Mouse (Mus musculus): ENCODE measurements around the gene Tm7sf3. TPM values are rescaled to one million over a fixed set of nuclear protein-coding genes. Genes with fewer than 3 reads are reported as not detected.
A peak's percentile ranks its signal among the peaks of the same experiment; 100 is the strongest.

Tm7sf3 gene
- polyA plus RNA-seq, 1 experiment from 2014 or later: 29.0 TPM

- no peak overlapping the region for H3K4me3 ChIP-seq (ENCODE audit: low read depth, low read length)
- no peak overlapping the region for H3K9ac ChIP-seq (ENCODE audit: low read length)
- ATAC-seq (replicated peaks; ENCODE audit: low FRiP score, low TSS enrichment, low read depth) (no peak; the same call in 1 of the 2 replicates), DNase-seq (ENCODE audit: low spot score) (no peak)
- H3K9me3 ChIP-seq (ENCODE audit: control insufficient read depth, low read length): no peaks in the 10 kb centered on the region
- H3K27ac ChIP-seq (ENCODE audit: low read depth): no peak overlapping the region
- no peak overlapping the region for H3K4me2 ChIP-seq (ENCODE audit: low read length)
- H3K27me3 ChIP-seq (replicated peaks; ENCODE audit: control insufficient read depth, insufficient read depth, low read length): no peaks in the 10 kb centered on the region
- no peaks in the 10 kb centered on the region for H3K36me3 ChIP-seq (ENCODE audit: control insufficient read depth, insufficient read depth, low read length)
- 76% methylated on average over 2 of the region's 2 CpGs for WGBS
- no peaks in the 10 kb centered on the region for H3K4me1 ChIP-seq (replicated peaks; ENCODE audit: control insufficient read depth, insufficient read depth, low read length)
Measured at GRCm38 (mm10) chr6:146665408-146665807, 22.8 kb upstream of the Tm7sf3 start.

- WGBS: 89% methylated on average over 5 of the region's 5 CpGs
- no peaks in the 10 kb centered on the region for H3K27me3 ChIP-seq (replicated peaks; ENCODE audit: control insufficient read depth, insufficient read depth, low read length)
- H3K27ac ChIP-seq (ENCODE audit: low read depth): no peak overlapping the region
- no peak overlapping the region for H3K4me3 ChIP-seq (ENCODE audit: low read depth, low read length)
- no peaks in the 10 kb centered on the region for H3K36me3 ChIP-seq (ENCODE audit: control insufficient read depth, insufficient read depth, low read length)
- no peak overlapping the region for H3K9ac ChIP-seq (ENCODE audit: low read length)
- H3K4me1 ChIP-seq (replicated peaks; ENCODE audit: control insufficient read depth, insufficient read depth, low read length): no peaks in the 10 kb centered on the region
- H3K4me2 ChIP-seq (ENCODE audit: low read length): no peak overlapping the region
- no peaks in the 10 kb centered on the region for H3K9me3 ChIP-seq (ENCODE audit: control insufficient read depth, low read length)
- ATAC-seq (replicated peaks; ENCODE audit: low FRiP score, low TSS enrichment, low read depth) (no peak), DNase-seq (ENCODE audit: low spot score) (no peak)
Measured at GRCm38 (mm10) chr6:146664917-146665316, 22.3 kb upstream of the Tm7sf3 start.

- Histone ChIP-seq H3K9ac (ENCODE audit: low read length) (no peak overlapping the region), H3K27me3 (replicated peaks; ENCODE audit: control insufficient read depth, insufficient read depth, low read length) (no peaks in the 10 kb centered on the region), H3K4me2 (ENCODE audit: low read length) (no peak overlapping the region), H3K9me3 (ENCODE audit: control insufficient read depth, low read length) (no peaks in the 10 kb centered on the region), H3K4me1 (replicated peaks; ENCODE audit: control insufficient read depth, insufficient read depth, low read length) (no peaks in the 10 kb centered on the region), H3K36me3 (ENCODE audit: control insufficient read depth, insufficient read depth, low read length) (no peaks in the 10 kb centered on the region), H3K4me3 (ENCODE audit: low read depth, low read length) (no peak overlapping the region), H3K27ac (ENCODE audit: low read depth) (no peak overlapping the region)
- ATAC-seq (replicated peaks; ENCODE audit: low FRiP score, low TSS enrichment, low read depth) (no peak), DNase-seq (ENCODE audit: low spot score) (no peak)
- WGBS: 45% methylated on average over 5 of the region's 5 CpGs
Measured at GRCm38 (mm10) chr6:146664116-146664515, 21.5 kb upstream of the Tm7sf3 start.

- Histone ChIP-seq H3K9ac (ENCODE audit: low read length) (no peak overlapping the region), H3K4me2 (ENCODE audit: low read length) (no peak overlapping the region), H3K9me3 (ENCODE audit: control insufficient read depth, low read length) (no peaks in the 10 kb centered on the region), H3K27me3 (replicated peaks; ENCODE audit: control insufficient read depth, insufficient read depth, low read length) (no peaks in the 10 kb centered on the region), H3K36me3 (ENCODE audit: control insufficient read depth, insufficient read depth, low read length) (no peaks in the 10 kb centered on the region), H3K27ac (ENCODE audit: low read depth) (no peak overlapping the region), H3K4me3 (ENCODE audit: low read depth, low read length) (no peak overlapping the region), H3K4me1 (replicated peaks; ENCODE audit: control insufficient read depth, insufficient read depth, low read length) (no peaks in the 10 kb centered on the region)
- ATAC-seq (replicated peaks; ENCODE audit: low FRiP score, low TSS enrichment, low read depth) (no peak), DNase-seq (ENCODE audit: low spot score) (no peak)
- WGBS: 37% methylated on average over 5 of the region's 5 CpGs
Measured at GRCm38 (mm10) chr6:146662679-146663078, 20.1 kb upstream of the Tm7sf3 start.

GRCm38 (mm10) chr6:146661655-146662054 lies 19.0 kb upstream of the Tm7sf3 start:
- no peak for ATAC-seq (replicated peaks; ENCODE audit: low FRiP score, low TSS enrichment, low read depth)
- no peak overlapping the region for H3K4me3 ChIP-seq (ENCODE audit: low read depth, low read length)
- H3K9me3 ChIP-seq (ENCODE audit: control insufficient read depth, low read length): no peaks in the 10 kb centered on the region
- no peak overlapping the region for H3K4me2 ChIP-seq (ENCODE audit: low read length)
- WGBS: 77% methylated on average over 5 of the region's 5 CpGs
- no peaks in the 10 kb centered on the region for H3K27me3 ChIP-seq (replicated peaks; ENCODE audit: control insufficient read depth, insufficient read depth, low read length)
- no peaks in the 10 kb centered on the region for H3K4me1 ChIP-seq (replicated peaks; ENCODE audit: control insufficient read depth, insufficient read depth, low read length)
- no peak overlapping the region for H3K9ac ChIP-seq (ENCODE audit: low read length)
- H3K36me3 ChIP-seq (ENCODE audit: control insufficient read depth, insufficient read depth, low read length): no peaks in the 10 kb centered on the region
- no peak overlapping the region for H3K27ac ChIP-seq (ENCODE audit: low read depth)
- no peak for DNase-seq (ENCODE audit: low spot score)

GRCm38 (mm10) chr6:146660591-146660990 lies 18.0 kb upstream of the Tm7sf3 start:
- Histone ChIP-seq H3K4me1 (replicated peaks; ENCODE audit: control insufficient read depth, insufficient read depth, low read length) (no peaks in the 10 kb centered on the region), H3K27ac (ENCODE audit: low read depth) (no peak overlapping the region), H3K9ac (ENCODE audit: low read length) (no peak overlapping the region), H3K27me3 (replicated peaks; ENCODE audit: control insufficient read depth, insufficient read depth, low read length) (no peaks in the 10 kb centered on the region), H3K9me3 (ENCODE audit: control insufficient read depth, low read length) (no peaks in the 10 kb centered on the region), H3K4me3 (ENCODE audit: low read depth, low read length) (no peak overlapping the region), H3K4me2 (ENCODE audit: low read length) (no peak overlapping the region), H3K36me3 (ENCODE audit: control insufficient read depth, insufficient read depth, low read length) (no peaks in the 10 kb centered on the region)
- DNase-seq (ENCODE audit: low spot score): no peak
- no peak for ATAC-seq (replicated peaks; ENCODE audit: low FRiP score, low TSS enrichment, low read depth)
- WGBS: 71% methylated on average over 2 of the region's 2 CpGs

GRCm38 (mm10) chr6:146653197-146653596 lies 10.6 kb upstream of the Tm7sf3 start:
- Histone ChIP-seq H3K9ac (ENCODE audit: low read length) (no peak overlapping the region), H3K27me3 (replicated peaks; ENCODE audit: control insufficient read depth, insufficient read depth, low read length) (no peaks in the 10 kb centered on the region), H3K36me3 (ENCODE audit: control insufficient read depth, insufficient read depth, low read length) (peaks cover 21% of the 10 kb centered on the region), H3K4me1 (replicated peaks; ENCODE audit: control insufficient read depth, insufficient read depth, low read length) (no peaks in the 10 kb centered on the region), H3K27ac (ENCODE audit: low read depth) (no peak overlapping the region), H3K4me3 (ENCODE audit: low read depth, low read length) (no peak overlapping the region), H3K4me2 (ENCODE audit: low read length) (no peak overlapping the region), H3K9me3 (ENCODE audit: control insufficient read depth, low read length) (no peaks in the 10 kb centered on the region)
- DNase-seq (ENCODE audit: low spot score): no peak
- no peak for ATAC-seq (replicated peaks; ENCODE audit: low FRiP score, low TSS enrichment, low read depth)
- 64% methylated on average over 3 of the region's 3 CpGs for WGBS

- no peak overlapping the region for H3K4me2 ChIP-seq (ENCODE audit: low read length)
- ATAC-seq (replicated peaks; ENCODE audit: low FRiP score, low TSS enrichment, low read depth): no peak
- H3K4me1 ChIP-seq (replicated peaks; ENCODE audit: control insufficient read depth, insufficient read depth, low read length): no peaks in the 10 kb centered on the region
- H3K9me3 ChIP-seq (ENCODE audit: control insufficient read depth, low read length): no peaks in the 10 kb centered on the region
- H3K9ac ChIP-seq (ENCODE audit: low read length): no peak overlapping the region
- no peak overlapping the region for H3K4me3 ChIP-seq (ENCODE audit: low read depth, low read length)
- no peak overlapping the region for H3K27ac ChIP-seq (ENCODE audit: low read depth)
- no peak for DNase-seq (ENCODE audit: low spot score)
- no peaks in the 10 kb centered on the region for H3K27me3 ChIP-seq (replicated peaks; ENCODE audit: control insufficient read depth, insufficient read depth, low read length)
- peaks cover 21% of the 10 kb centered on the region for H3K36me3 ChIP-seq (ENCODE audit: control insufficient read depth, insufficient read depth, low read length)
Measured at GRCm38 (mm10) chr6:146651431-146651830, 8.8 kb upstream of the Tm7sf3 start.

- 0 out of 2 replicates have a peak, but pooled peaks have one; percentile 36 for ATAC-seq (replicated peaks; ENCODE audit: low FRiP score, low TSS enrichment, low read depth)
- no peak overlapping the region for H3K4me2 ChIP-seq (ENCODE audit: low read length)
Measured at GRCm38 (mm10) chr6:146650013-146650412, 7.4 kb upstream of the Tm7sf3 start.

More at GRCm38 (mm10) chr6:146650013-146650412, 7.4 kb upstream of the Tm7sf3 start:
- no peak for DNase-seq (ENCODE audit: low spot score)
- Histone ChIP-seq H3K27me3 (replicated peaks; ENCODE audit: control insufficient read depth, insufficient read depth, low read length) (no peaks in the 10 kb centered on the region), H3K9me3 (ENCODE audit: control insufficient read depth, low read length) (no peaks in the 10 kb centered on the region), H3K4me3 (ENCODE audit: low read depth, low read length) (no peak overlapping the region), H3K9ac (ENCODE audit: low read length) (no peak overlapping the region), H3K4me1 (replicated peaks; ENCODE audit: control insufficient read depth, insufficient read depth, low read length) (no peaks in the 10 kb centered on the region), H3K27ac (ENCODE audit: low read depth) (no peak overlapping the region), H3K36me3 (ENCODE audit: control insufficient read depth, insufficient read depth, low read length) (peaks cover 21% of the 10 kb centered on the region)
- 52% methylated on average over 2 of the region's 2 CpGs for WGBS

Data from intestine, embryonic 14.5 days (tissue).